Mouse (Mus musculus): ENCODE results near the gene Snrnp27.

- TF ChIP-seq POLR2A (IDR thresholded peaks at IDR 0.05; ENCODE audit: insufficient read depth, low read depth, low read length) (no peak), CTCF (IDR thresholded peaks at IDR 0.05) (no peak)
These were observed 29.9 kb downstream of the Snrnp27 start for GRCm38 (mm10) chr6:86654270-86654916.

Measured in heart, adult 2 months (tissue).